Mouse (Mus musculus) right cerebral cortex, postnatal 4 days (tissue): ENCODE measurements at regions not wholly inside any gene's neighbourhood (a gene's known extent, or its start where the extent isn't known, plus 50 kb on each side); places are given as distances from the start of the nearest gene placed in this dataset.

ENCODE experiments used
- DNase-seq: peaks from one replicate; pipeline ENCODE4 v3.0.0-alpha.2; 2022

DNA sequence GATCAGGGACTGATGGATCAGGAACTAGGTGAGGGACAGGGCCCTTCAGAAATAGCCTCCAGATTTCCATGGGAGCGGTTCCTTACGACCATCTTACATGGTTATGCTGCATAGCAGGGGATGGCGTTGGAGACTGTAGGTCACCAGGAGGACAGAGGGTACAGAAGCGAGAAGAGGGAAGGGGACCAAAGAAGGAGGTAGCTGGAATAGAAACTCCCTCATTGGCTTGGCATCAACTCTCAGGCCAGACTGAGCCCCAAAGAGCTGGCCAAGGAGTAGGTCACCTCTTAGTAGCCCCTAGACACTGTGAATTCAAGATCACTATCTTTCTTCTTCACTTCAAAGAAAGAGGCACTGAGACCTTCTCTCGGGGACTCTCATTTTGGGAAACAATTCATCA, 53.6 kb upstream of the Gata5 start:
- no peak for DNase-seq

- no peak for DNase-seq
Measured at GRCm38 (mm10) chr2:180387305-180387704, 52.8 kb upstream of the Gata5 start.

GRCm38 (mm10) chr2:180385967-180386688, 51.6 kb upstream of the Gata5 start:
- DNase-seq: peak; percentile 29

- no peak for DNase-seq
Measured at GRCm38 (mm10) chr2:180385231-180385895, 50.9 kb upstream of the Gata5 start.
